Mouse (Mus musculus): ENCODE measurements around the gene 1700056E22Rik. TPM values are rescaled to one million over a fixed set of nuclear protein-coding genes. Genes with fewer than 3 reads are reported as not detected.

Gene 1700056E22Rik
- polyA plus RNA-seq, 1 experiment from 2014 or later = 0.83 TPM

GRCm38 (mm10) chr1:184041778-184042573, 7.9 kb upstream of the 1700056E22Rik start:
- ATAC-seq (ENCODE audit: insufficient read depth) (peak; percentile 30; the same call in 1 of the 2 replicates), DNase-seq (peak; percentile 60)
- H3K27me3 ChIP-seq (ENCODE audit: insufficient read depth, low read length) = no peaks in the 10 kb centered on the region
- no peaks in the 10 kb centered on the region for H3K4me1 ChIP-seq (ENCODE audit: insufficient read depth)
- no peak overlapping the region for H3K9ac ChIP-seq
- no peak overlapping the region for H3K4me3 ChIP-seq (ENCODE audit: low read depth, low read length)
- peaks cover 6% of the 10 kb centered on the region; the same call in 1 of the 2 replicates for H3K36me3 ChIP-seq (ENCODE audit: insufficient read depth)
- H3K4me2 ChIP-seq = peak overlapping the region; percentile 23; the same call in 1 of the 2 replicates
- TF ChIP-seq CTCF (IDR thresholded peaks at IDR 0.05; ENCODE audit: low read depth) = no peak
- H3K9me3 ChIP-seq (ENCODE audit: low read depth, low read length) = no peaks in the 10 kb centered on the region
- 51% methylated on average over 9 of the region's 9 CpGs for WGBS
- peak overlapping the region; percentile 59 for H3K27ac ChIP-seq (ENCODE audit: low read depth)

- H3K27ac ChIP-seq (ENCODE audit: low read depth) = no peak overlapping the region
These were observed 6.8 kb upstream of the 1700056E22Rik start for GRCm38 (mm10) chr1:184040906-184041305.

GRCm38 (mm10) chr1:184040181-184040580, 6.1 kb upstream of the 1700056E22Rik start:
- no peak for DNase-seq
- Histone ChIP-seq H3K4me3 (ENCODE audit: low read depth, low read length) (no peak overlapping the region), H3K27me3 (ENCODE audit: insufficient read depth, low read length) (no peaks in the 10 kb centered on the region), H3K9me3 (ENCODE audit: low read depth, low read length) (no peaks in the 10 kb centered on the region), H3K9ac (no peak overlapping the region), H3K4me2 (no peak overlapping the region), H3K27ac (ENCODE audit: low read depth) (no peak overlapping the region), H3K4me1 (ENCODE audit: insufficient read depth) (peaks cover 4% of the 10 kb centered on the region; the same call in 1 of the 2 replicates), H3K36me3 (ENCODE audit: insufficient read depth) (peaks cover 6% of the 10 kb centered on the region; the same call in 1 of the 2 replicates)
- 87% methylated on average over 11 of the region's 11 CpGs for WGBS
- ATAC-seq (ENCODE audit: insufficient read depth) = no peak
- TF ChIP-seq CTCF (IDR thresholded peaks at IDR 0.05; ENCODE audit: low read depth) = no peak

More at GRCm38 (mm10) chr1:184040906-184041305, 6.8 kb upstream of the 1700056E22Rik start:
- Histone ChIP-seq H3K36me3 (ENCODE audit: insufficient read depth) (peaks cover 6% of the 10 kb centered on the region; the same call in 1 of the 2 replicates), H3K4me3 (ENCODE audit: low read depth, low read length) (no peak overlapping the region), H3K4me2 (no peak overlapping the region), H3K9ac (no peak overlapping the region), H3K27me3 (ENCODE audit: insufficient read depth, low read length) (no peaks in the 10 kb centered on the region), H3K4me1 (ENCODE audit: insufficient read depth) (peaks cover 4% of the 10 kb centered on the region; the same call in 1 of the 2 replicates), H3K9me3 (ENCODE audit: low read depth, low read length) (no peaks in the 10 kb centered on the region)
- ATAC-seq (ENCODE audit: insufficient read depth) = no peak
- no peak for TF ChIP-seq CTCF (IDR thresholded peaks at IDR 0.05; ENCODE audit: low read depth)
- DNase-seq = no peak
- 58% methylated on average over 1 of the region's 1 CpGs for WGBS

- ATAC-seq (ENCODE audit: insufficient read depth) (no peak), DNase-seq (no peak)
- H3K27ac ChIP-seq (ENCODE audit: low read depth) = no peak overlapping the region
- peaks cover 4% of the 10 kb centered on the region; the same call in 1 of the 2 replicates for H3K4me1 ChIP-seq (ENCODE audit: insufficient read depth)
- no peak for TF ChIP-seq CTCF (IDR thresholded peaks at IDR 0.05; ENCODE audit: low read depth)
- 91% methylated on average over 10 of the region's 10 CpGs for WGBS
- H3K36me3 ChIP-seq (ENCODE audit: insufficient read depth) = peaks cover 6% of the 10 kb centered on the region; the same call in 1 of the 2 replicates
- H3K27me3 ChIP-seq (ENCODE audit: insufficient read depth, low read length) = no peaks in the 10 kb centered on the region
- H3K9me3 ChIP-seq (ENCODE audit: low read depth, low read length) = no peaks in the 10 kb centered on the region
- H3K4me3 ChIP-seq (ENCODE audit: low read depth, low read length) = no peak overlapping the region
- H3K9ac ChIP-seq = no peak overlapping the region
- no peak overlapping the region for H3K4me2 ChIP-seq
These were observed 5.2 kb upstream of the 1700056E22Rik start for GRCm38 (mm10) chr1:184039301-184039700.

GRCm38 (mm10) chr1:184037802-184038201, 3.7 kb upstream of the 1700056E22Rik start:
- TF ChIP-seq CTCF (IDR thresholded peaks at IDR 0.05; ENCODE audit: low read depth) = no peak
- peaks cover 6% of the 10 kb centered on the region; the same call in 1 of the 2 replicates for H3K36me3 ChIP-seq (ENCODE audit: insufficient read depth)
- H3K9ac ChIP-seq = no peak overlapping the region
- 80% methylated on average over 4 of the region's 4 CpGs for WGBS
- H3K4me2 ChIP-seq = no peak overlapping the region
- no peak for DNase-seq
- H3K27me3 ChIP-seq (ENCODE audit: insufficient read depth, low read length) = no peaks in the 10 kb centered on the region
- H3K4me3 ChIP-seq (ENCODE audit: low read depth, low read length) = no peak overlapping the region
- no peak for ATAC-seq (ENCODE audit: insufficient read depth)
- no peaks in the 10 kb centered on the region for H3K9me3 ChIP-seq (ENCODE audit: low read depth, low read length)
- H3K27ac ChIP-seq (ENCODE audit: low read depth) = no peak overlapping the region
- peaks cover 4% of the 10 kb centered on the region; the same call in 1 of the 2 replicates for H3K4me1 ChIP-seq (ENCODE audit: insufficient read depth)

- H3K4me1 ChIP-seq (ENCODE audit: insufficient read depth) = peaks cover 4% of the 10 kb centered on the region; the same call in 1 of the 2 replicates
- no peaks in the 10 kb centered on the region for H3K27me3 ChIP-seq (ENCODE audit: insufficient read depth, low read length)
- no peaks in the 10 kb centered on the region for H3K9me3 ChIP-seq (ENCODE audit: low read depth, low read length)
- H3K36me3 ChIP-seq (ENCODE audit: insufficient read depth) = peaks cover 6% of the 10 kb centered on the region; the same call in 1 of the 2 replicates
- DNase-seq (no peak), ATAC-seq (ENCODE audit: insufficient read depth) (no peak)
- WGBS = 6% methylated on average over 12 of the region's 12 CpGs
- H3K4me2 ChIP-seq = peak overlapping the region; percentile 92
- H3K27ac ChIP-seq (ENCODE audit: low read depth) = no peak overlapping the region
- TF ChIP-seq CTCF (IDR thresholded peaks at IDR 0.05; ENCODE audit: low read depth) = no peak
- peak overlapping the region; percentile 46 for H3K9ac ChIP-seq
- peak overlapping the region; percentile 71 for H3K4me3 ChIP-seq (ENCODE audit: low read depth, low read length)
These were observed 1.3 kb upstream of the 1700056E22Rik start for GRCm38 (mm10) chr1:184035346-184035903.

GRCm38 (mm10) chr1:184034741-184035181, 660 bp upstream of the 1700056E22Rik start:
- DNase-seq = peak; percentile 57
- H3K4me1 ChIP-seq (ENCODE audit: insufficient read depth) = peaks cover 4% of the 10 kb centered on the region; the same call in 1 of the 2 replicates
- WGBS = 0% methylated on average over 12 of the region's 12 CpGs

More at GRCm38 (mm10) chr1:184034741-184035181, 660 bp upstream of the 1700056E22Rik start:
- Histone ChIP-seq H3K4me3 (ENCODE audit: low read depth, low read length) (peak overlapping the region; percentile 71), H3K27me3 (ENCODE audit: insufficient read depth, low read length) (no peaks in the 10 kb centered on the region), H3K4me2 (peak overlapping the region; percentile 92), H3K36me3 (ENCODE audit: insufficient read depth) (peaks cover 4% of the 10 kb centered on the region; the same call in 1 of the 2 replicates), H3K9me3 (ENCODE audit: low read depth, low read length) (no peaks in the 10 kb centered on the region), H3K9ac (peak overlapping the region; percentile 51), H3K27ac (ENCODE audit: low read depth) (peak overlapping the region; percentile 63)
- no peak for ATAC-seq (ENCODE audit: insufficient read depth)
- no peak for TF ChIP-seq CTCF (IDR thresholded peaks at IDR 0.05; ENCODE audit: low read depth)

Data from lung, embryonic 14.5 days (tissue).